Mouse (Mus musculus): Measurements from ENCODE around the gene Adam15.

Gene Adam15

DNA sequence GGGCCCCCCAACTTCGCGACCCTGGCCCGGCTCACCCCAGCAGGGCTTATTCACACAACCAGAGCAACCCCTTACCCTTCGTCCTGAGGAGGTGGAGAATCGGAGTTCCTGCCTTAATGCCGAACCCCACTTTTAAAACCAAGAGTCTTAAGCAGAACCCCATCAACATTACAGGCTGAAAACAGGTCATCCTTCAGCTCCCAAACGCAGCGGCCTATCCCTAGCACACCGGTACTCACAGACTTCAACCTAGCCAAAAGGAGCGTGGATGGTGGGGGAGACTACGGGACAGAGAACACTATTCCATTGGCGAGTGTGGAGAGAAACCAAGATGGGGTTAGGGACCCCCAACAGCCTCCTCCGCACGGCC is 27.7 kb downstream of the Adam15 start:
- no peak for DNase-seq (ENCODE audit: inconsistent ontology term)

DNA sequence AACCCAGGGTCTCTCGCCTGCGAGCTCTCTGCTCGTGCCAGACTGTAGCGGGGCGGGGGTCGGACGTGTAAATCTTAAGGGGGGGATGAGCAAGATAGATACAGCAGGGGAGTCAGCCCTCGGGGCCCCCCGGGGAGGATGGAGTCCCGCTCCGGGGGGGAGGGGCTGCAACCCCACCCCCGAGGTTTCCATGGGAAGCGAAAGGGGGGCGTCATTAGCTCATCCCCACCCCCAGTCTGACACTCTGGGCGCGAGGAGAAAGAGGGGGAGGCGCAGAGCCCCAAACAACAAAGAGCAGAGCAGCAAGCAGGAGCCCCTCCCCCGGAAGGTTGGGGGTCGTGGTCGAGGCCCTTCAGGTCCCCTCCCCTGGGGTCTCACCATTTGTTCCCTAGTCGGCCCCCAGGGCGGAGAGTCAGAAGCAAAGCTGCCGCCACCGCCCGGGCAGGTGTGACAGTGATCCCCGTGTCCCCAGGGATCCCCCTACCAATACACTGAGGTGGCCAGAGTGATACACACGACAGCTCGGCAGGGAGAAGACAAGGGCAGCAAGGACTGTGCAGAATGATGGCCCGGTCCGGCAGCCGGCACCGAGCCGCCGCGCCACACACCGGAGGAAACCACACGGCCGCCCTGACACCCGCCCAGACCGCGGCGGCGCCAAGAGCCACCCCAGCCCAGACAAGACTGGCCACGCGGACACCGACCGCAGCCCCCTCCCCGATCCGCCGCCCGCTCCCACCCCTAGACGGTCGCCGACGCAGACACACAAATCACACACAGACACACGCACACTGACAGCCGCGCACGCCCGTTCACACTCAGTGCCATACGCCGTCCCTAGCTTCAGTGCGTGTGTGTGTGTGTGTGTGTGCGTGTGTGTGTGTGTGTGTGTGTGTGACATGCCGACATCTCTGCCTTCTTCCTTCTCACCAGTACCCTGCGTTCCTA is 28.3 kb downstream of the Adam15 start:
- DNase-seq (ENCODE audit: inconsistent ontology term) = peak; percentile 29

- DNase-seq (ENCODE audit: inconsistent ontology term) = peak; percentile 49
These were observed 29.1 kb downstream of the Adam15 start for GRCm38 (mm10) chr3:89320581-89321182.

DNA sequence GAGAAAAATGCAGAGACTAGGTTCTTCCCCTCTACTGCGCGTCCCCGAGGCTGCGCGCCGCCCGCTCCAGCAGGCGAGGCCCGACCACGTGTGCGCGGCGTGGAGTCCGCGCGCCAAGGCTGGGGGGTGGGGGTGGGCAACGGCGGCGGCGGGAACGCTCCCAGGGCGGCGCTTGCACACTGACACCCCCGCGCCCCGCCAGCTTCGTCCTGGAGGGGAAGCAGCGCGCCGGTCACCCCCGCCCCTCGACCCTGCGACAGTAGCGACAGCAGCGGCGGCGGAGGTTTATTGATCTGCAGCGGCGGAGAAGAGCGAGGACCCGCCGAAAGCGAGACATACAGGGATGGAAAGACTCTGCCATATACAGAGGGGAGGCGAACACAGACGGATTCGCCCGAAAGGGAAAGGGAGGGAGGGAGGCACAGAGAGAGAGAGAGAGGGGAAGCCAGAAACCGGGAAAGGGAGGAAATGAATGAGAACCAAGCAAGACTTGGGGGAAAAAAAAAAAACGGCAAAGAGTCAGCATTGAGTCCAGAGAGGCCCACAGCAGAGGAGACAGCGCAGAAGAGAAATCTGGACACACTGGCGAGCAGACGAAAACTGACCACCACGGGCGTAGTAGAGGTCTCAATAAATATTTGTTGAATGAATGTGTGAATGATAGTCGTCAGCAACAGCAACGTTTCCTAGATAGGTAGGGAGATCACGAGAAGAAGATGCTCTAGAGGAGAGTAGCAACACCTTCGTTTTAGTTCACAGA is 30.0 kb downstream of the Adam15 start:
- peak; percentile 34 for DNase-seq (ENCODE audit: inconsistent ontology term)

- DNase-seq (ENCODE audit: inconsistent ontology term) = no peak
These were observed 30.7 kb downstream of the Adam15 start for GRCm38 (mm10) chr3:89318971-89319590.

DNA sequence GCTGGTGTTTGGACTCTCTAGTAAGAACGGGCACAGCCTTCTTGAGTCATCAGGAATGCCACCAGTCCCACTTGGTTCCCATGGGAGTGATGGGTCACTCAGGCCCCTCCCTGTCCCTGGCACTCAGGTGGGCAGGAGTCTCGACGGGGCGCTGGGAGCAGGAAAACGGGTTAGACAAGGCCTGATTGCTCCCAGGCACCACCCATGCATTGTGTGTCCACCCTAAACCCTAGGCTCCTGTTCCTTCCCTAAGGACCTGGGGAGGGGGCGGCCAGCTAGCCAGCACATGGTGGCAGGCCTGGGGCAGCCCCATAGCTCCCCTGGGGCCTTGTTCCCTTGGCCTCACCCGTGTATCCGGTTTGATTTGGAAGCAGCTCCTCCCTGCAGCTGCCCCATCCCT is 31.5 kb downstream of the Adam15 start:
- no peak for DNase-seq (ENCODE audit: inconsistent ontology term)

GRCm38 (mm10) chr3:89317246-89317645 is 32.5 kb downstream of the Adam15 start:
- DNase-seq (ENCODE audit: inconsistent ontology term) = no peak

- DNase-seq (ENCODE audit: inconsistent ontology term) = peak; percentile 93
These were observed 33.0 kb downstream of the Adam15 start for GRCm38 (mm10) chr3:89316833-89317232.

GRCm38 (mm10) chr3:89315930-89316831 is 33.6 kb downstream of the Adam15 start:
- peak; percentile 18 for DNase-seq (ENCODE audit: inconsistent ontology term)

DNA sequence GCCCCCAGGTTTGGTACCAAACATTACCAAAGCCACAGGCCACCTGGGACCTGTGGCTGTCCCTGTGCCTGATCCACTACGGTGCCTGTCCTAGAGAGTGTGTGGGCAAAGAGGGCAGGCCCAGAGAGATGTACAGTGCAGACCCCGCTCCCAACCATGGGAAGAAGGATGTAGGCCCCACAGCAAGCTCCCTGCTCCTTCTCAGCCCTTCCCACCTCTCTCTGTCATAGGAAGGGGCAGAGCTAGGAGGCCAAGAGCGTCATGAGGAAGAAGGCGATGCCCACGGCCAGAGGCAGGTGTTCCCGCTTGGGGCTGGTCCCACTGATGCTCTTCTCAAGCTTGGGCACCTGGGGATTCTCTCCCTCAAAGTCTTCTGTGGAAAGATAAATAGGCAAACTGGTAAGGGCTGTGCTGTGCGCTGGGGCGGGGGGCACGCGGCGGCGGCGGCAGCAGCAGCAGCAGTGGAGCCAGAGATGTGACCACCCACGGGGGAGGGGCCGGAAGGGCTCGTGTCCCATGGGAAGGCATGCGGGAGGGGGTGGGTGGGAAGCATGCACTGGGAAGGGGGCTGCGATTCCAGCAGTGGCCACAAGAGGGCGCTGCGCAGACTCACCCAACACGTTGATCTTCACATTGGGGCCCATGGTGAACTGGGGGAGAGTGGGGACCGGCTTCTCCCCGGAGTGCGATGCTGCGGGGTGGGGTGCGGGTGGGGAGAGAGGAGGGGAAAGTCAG is 34.4 kb downstream of the Adam15 start:
- DNase-seq (ENCODE audit: inconsistent ontology term) = peak; percentile 91

GRCm38 (mm10) chr3:89314791-89315190 is 35.0 kb downstream of the Adam15 start:
- DNase-seq (ENCODE audit: inconsistent ontology term) = no peak

DNA sequence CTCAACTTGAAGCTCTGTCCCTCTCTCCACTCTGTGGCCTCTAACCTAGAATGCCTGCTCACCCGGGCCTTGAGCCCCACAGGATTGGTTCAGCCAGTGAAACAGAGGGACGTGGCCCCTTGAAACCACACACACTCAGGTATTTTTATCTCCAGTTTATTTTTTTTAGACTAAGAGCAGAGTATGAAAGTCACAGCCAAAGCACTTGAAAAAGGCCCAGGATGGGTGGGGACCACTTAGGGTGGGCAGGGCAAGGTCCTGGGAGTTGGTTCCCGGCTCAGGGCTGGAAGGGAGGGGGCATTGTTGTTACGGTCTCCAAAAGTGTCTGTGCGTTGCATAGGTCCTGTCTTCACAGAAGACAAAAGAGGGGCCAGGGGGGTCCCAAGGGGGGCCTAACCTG is 35.5 kb downstream of the Adam15 start:
- DNase-seq (ENCODE audit: inconsistent ontology term) = no peak

DNA sequence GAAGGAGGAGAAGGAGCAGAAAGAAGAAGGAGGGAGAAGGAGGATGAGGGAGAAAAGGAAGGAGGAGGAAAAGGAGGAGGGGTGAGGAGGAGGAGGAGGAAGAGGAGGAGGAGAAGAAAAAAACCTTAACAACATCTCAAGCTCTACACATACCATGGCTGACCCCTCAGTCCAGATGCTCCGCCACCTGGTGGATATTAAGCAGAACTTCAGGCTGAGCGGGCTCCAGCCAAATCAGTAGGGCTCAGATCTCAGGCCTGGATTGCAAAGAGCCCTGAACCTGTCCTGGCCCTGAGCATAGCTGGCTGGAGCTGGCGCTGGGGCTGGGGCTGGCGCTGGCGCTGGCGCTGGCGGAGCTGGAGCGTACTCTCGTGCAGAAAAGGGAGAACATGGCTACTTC is 41.7 kb downstream of the Adam15 start:
- DNase-seq (ENCODE audit: inconsistent ontology term) = peak; percentile 61

DNA sequence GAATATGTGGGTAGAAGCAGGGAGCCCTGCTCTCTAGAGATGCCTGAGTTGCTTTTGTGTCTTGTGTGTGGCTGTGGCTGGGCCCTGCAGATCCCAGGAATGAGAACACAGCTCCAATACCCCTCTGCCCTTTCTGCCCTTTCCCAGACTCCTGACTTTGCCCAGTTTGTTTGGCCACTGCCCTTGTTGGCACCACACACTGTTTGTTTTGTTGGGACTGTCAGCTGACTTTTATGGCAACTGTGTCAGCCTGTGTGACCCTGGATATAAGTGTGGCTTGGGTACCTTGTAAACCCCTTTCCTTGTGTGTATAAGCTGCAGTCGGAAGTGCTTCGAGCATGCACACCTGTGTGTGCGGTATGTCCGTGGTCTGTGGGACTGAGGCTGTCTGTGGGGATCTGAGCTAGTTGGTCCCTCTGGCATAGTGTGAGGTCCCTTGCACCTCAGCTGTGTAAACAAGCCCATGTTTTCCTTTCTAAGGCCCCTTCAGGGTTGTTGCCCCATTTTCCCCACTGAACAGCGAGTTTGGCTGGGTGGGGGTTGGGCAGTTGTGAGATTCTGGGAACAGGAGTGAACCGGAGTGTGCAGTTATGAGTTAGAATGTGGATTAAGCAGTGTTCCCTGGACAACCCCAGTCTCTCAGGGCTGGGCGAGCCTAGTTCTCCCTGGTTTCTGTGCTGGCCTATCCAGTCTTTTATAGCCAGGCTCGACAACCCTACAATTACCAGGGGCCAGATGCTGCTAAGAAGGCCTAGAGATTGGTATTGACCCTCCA is 44.1 kb downstream of the Adam15 start:
- no peak for DNase-seq (ENCODE audit: inconsistent ontology term)

DNA sequence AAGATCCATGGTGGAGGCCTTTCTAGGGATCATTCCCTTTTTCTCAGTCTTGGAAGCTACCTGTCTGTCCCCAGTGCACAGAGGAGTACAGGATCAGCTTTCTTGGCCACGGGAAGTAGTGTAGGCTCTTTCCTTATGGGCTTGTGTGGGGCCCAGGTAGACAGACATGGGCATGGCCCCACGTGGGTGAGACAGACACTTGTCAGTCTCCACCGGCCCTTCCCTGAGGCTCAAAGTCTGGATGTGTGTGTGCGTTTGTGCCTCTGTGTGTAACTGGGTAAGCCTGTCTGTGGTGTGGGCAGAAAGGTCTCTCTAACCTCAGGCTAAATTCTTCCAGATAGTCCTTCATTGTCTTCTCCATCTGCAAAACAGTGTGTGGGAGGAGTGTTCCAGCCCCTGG is 44.7 kb downstream of the Adam15 start:
- DNase-seq (ENCODE audit: inconsistent ontology term) = peak; percentile 50

DNA sequence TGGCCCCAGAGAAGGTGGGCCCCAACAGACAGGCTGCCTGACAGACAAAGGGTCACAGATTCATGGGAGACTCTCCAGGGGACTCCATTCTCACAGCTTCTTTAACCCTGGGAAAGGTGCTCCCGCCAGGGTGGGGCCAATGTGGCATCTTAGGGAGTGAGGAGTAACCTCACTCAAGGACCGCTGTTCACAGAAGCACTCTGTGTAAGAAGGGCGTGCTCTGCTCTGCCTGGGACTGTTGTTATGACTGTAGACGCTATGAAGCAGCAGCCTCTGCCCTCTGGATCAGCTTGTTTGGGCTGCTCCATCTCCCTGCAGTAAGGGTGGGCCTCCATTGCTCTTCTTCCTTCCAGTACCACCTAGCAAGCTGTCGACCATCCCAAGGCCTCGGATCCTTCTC is 45.4 kb downstream of the Adam15 start:
- no peak for DNase-seq (ENCODE audit: inconsistent ontology term)

- no peak for DNase-seq (ENCODE audit: inconsistent ontology term)
These were observed 49.3 kb downstream of the Adam15 start for GRCm38 (mm10) chr3:89300514-89300913.

DNA sequence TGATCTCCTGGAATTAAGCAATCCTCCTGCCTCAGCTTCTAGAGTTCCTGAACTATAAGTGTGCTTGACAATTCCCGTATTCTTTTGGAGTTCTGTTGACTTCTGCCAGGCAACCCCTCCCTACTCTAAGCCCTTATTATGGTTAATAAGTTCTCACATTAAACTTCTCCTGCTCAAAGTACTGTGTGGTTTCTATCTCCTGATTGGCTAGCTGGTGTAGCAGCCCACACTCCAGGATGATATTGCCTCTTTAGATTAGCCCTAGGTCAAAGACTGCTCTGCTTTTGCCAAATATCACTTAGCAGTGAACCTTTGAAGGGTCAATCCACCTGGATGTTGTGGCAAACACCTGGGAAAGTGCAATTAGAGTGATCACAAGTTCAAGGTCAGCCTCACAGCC is 49.7 kb downstream of the Adam15 start:
- no peak for DNase-seq (ENCODE audit: inconsistent ontology term)

DNA sequence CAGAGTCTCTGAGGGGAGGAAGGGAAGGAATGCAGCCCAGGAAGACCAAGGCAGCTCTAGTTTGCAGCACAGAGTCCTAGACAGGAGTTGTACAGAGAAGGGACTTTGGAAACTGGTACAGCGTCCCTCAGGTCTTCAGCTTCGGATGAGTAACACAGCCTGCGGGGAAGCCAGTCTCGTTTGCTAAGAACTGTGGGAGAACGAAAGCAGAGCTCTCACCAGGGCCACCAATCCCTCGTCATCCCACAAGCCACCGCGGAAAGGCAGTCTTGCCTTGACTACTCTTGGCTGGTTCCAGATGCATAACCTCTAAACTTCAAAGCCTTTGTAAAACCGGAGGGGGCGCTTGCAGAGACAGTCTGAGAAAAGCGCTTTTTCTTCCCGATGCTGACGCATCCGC is 50.3 kb downstream of the Adam15 start:
- peak; percentile 49 for DNase-seq (ENCODE audit: inconsistent ontology term)

Measured in Muller cell, postnatal 12 days (primary cell).